Mouse (Mus musculus): ENCODE data around the gene Foxd1.

The Foxd1 gene

GRCm38 (mm10) chr13:98389092-98389491, 35.0 kb downstream of the Foxd1 start:
- ATAC-seq (ENCODE audit: low TSS enrichment), result no peak

GRCm38 (mm10) chr13:98390363-98390762, 36.3 kb downstream of the Foxd1 start:
- ATAC-seq (ENCODE audit: low TSS enrichment), result no peak

GRCm38 (mm10) chr13:98390771-98391634, 37.0 kb downstream of the Foxd1 start:
- ATAC-seq (ENCODE audit: low TSS enrichment), result no peak

- ATAC-seq (ENCODE audit: low TSS enrichment), result no peak
These were observed 37.6 kb downstream of the Foxd1 start for GRCm38 (mm10) chr13:98391635-98391990.

- no peak for ATAC-seq (ENCODE audit: low TSS enrichment)
These were observed 38.0 kb downstream of the Foxd1 start for GRCm38 (mm10) chr13:98392031-98392430.

GRCm38 (mm10) chr13:98393356-98394070, 39.5 kb downstream of the Foxd1 start:
- ATAC-seq (ENCODE audit: low TSS enrichment), result no peak
